Mouse (Mus musculus): Measurements from ENCODE around the gene Dnmt1. TPM values are rescaled to one million over a fixed set of nuclear protein-coding genes. Genes with fewer than 3 reads are reported as not detected.

Dnmt1 gene
- polyA plus RNA-seq, 1 experiment from 2014 or later, result 67.7 TPM

Small RNAs within 50 kb of the gene (microRNA-seq; reads per million reads assigned to microRNA genes)
- gene Mir7081, result 1.4 reads per million

Other genes with a start within 250 kb of the Dnmt1 start
- 225 and 251 TPM in 2 replicates for gene Olfm2, start 213.5 kb downstream of the Dnmt1 start, polyA plus RNA-seq (2015; fragmentation: Nextera tagmentation; extraction: Ambion mirVana)
- gene Col5a3, start 144.8 kb downstream of the Dnmt1 start, polyA plus RNA-seq (2015; fragmentation: Nextera tagmentation; extraction: Ambion mirVana), result 0.85 and 1.3 TPM in 2 replicates
- gene Rdh8, start 141.4 kb downstream of the Dnmt1 start, polyA plus RNA-seq (2015; fragmentation: Nextera tagmentation; extraction: Ambion mirVana), result not detected in 2 replicates
- 7.1 and 13.7 TPM in 2 replicates for gene A230050P20Rik, start 91.2 kb downstream of the Dnmt1 start, polyA plus RNA-seq (2015; fragmentation: Nextera tagmentation; extraction: Ambion mirVana)
- gene Angptl6, start 80.2 kb downstream of the Dnmt1 start, polyA plus RNA-seq (2015; fragmentation: Nextera tagmentation; extraction: Ambion mirVana), result 15.2 and 17.7 TPM in 2 replicates
- 48.8 and 51.1 TPM in 2 replicates for gene Ppan, start 71.7 kb downstream of the Dnmt1 start, polyA plus RNA-seq (2015; fragmentation: Nextera tagmentation; extraction: Ambion mirVana)
- 243 TPM in 2 replicates for gene Eif3g, start 61.3 kb downstream of the Dnmt1 start, polyA plus RNA-seq (2015; fragmentation: Nextera tagmentation; extraction: Ambion mirVana)
- 9.7 and 10.3 TPM in 2 replicates for gene S1pr2, start 16.9 kb upstream of the Dnmt1 start, polyA plus RNA-seq (2015; fragmentation: Nextera tagmentation; extraction: Ambion mirVana)
- 101 and 104 TPM in 2 replicates for gene Mrpl4, start 42.9 kb upstream of the Dnmt1 start, polyA plus RNA-seq (2015; fragmentation: Nextera tagmentation; extraction: Ambion mirVana)
- gene Icam1, start 56.1 kb upstream of the Dnmt1 start, polyA plus RNA-seq (2015; fragmentation: Nextera tagmentation; extraction: Ambion mirVana), result 3.0 and 3.1 TPM in 2 replicates
- gene Icam4, start 69.5 kb upstream of the Dnmt1 start, polyA plus RNA-seq (2015; fragmentation: Nextera tagmentation; extraction: Ambion mirVana), result 0.24 TPM in 1 of 2 replicates, not detected in the other
- gene Icam5, start 72.2 kb upstream of the Dnmt1 start, polyA plus RNA-seq (2015; fragmentation: Nextera tagmentation; extraction: Ambion mirVana), result 2.2 and 2.5 TPM in 2 replicates
- gene Zglp1, start 107.2 kb upstream of the Dnmt1 start, polyA plus RNA-seq (2015; fragmentation: Nextera tagmentation; extraction: Ambion mirVana), result 0.78 and 1.6 TPM in 2 replicates
- gene Gm49373, start 113.2 kb upstream of the Dnmt1 start, polyA plus RNA-seq (2015; fragmentation: Nextera tagmentation; extraction: Ambion mirVana), result 1.8 and 1.9 TPM in 2 replicates
- gene Fdx1l, start 113.7 kb upstream of the Dnmt1 start, polyA plus RNA-seq (2015; fragmentation: Nextera tagmentation; extraction: Ambion mirVana), result 59.9 and 73.0 TPM in 2 replicates
- 1.6 and 1.9 TPM in 2 replicates for gene Gm38431, start 132.1 kb upstream of the Dnmt1 start, polyA plus RNA-seq (2015; fragmentation: Nextera tagmentation; extraction: Ambion mirVana)
- 28.9 and 30.4 TPM in 2 replicates for gene Raver1, start 132.1 kb upstream of the Dnmt1 start, polyA plus RNA-seq (2015; fragmentation: Nextera tagmentation; extraction: Ambion mirVana)
- 9.7 and 9.9 TPM in 2 replicates for gene Tyk2, start 171.4 kb upstream of the Dnmt1 start, polyA plus RNA-seq (2015; fragmentation: Nextera tagmentation; extraction: Ambion mirVana)
- gene Cdc37, start 190.1 kb upstream of the Dnmt1 start, polyA plus RNA-seq (2015; fragmentation: Nextera tagmentation; extraction: Ambion mirVana), result 199 and 227 TPM in 2 replicates
- gene Pde4a, start 205.8 kb upstream of the Dnmt1 start, polyA plus RNA-seq (2015; fragmentation: Nextera tagmentation; extraction: Ambion mirVana), result 44.2 and 49.3 TPM in 2 replicates

Data from midbrain, embryonic 16.5 days (tissue).